Comparison of ENCODE assay signal across 7 mouse cellular contexts in genomic region chr5:33996694-33997045, GRCm38 (mm10). TPM values are rescaled to one million over a fixed set of nuclear protein-coding genes. Genes with fewer than 3 reads are reported as not detected.
DNase-seq lines count a peak whose midpoint lies in the region; ATAC-seq and TF ChIP-seq lines count a peak whose summit lies in the region.

No protein-coding gene starts in this region.

- H3K4me1 ChIP-seq in lung, embryonic 16.5 days (replicated peaks; ENCODE audit: control insufficient read depth, insufficient read depth, low read length), result peaks cover 15% of the 10 kb centered on the region
- H3K4me1 ChIP-seq in forebrain, embryonic 13.5 days, result peaks cover 41% of the 10 kb centered on the region
- peaks cover 12% of the 10 kb centered on the region for H3K4me1 ChIP-seq in limb, embryonic 11.5 days (ENCODE audit: control insufficient read depth, insufficient read depth, low read length)
- H3K4me1 ChIP-seq in small intestine, adult 2 months (ENCODE audit: control insufficient read depth, insufficient read depth, insufficient read length, low read length), result peaks cover 4% of the 10 kb centered on the region

- no peaks in the 10 kb centered on the region for H3K9me3 ChIP-seq in lung, embryonic 16.5 days (ENCODE audit: control insufficient read depth, low read length)
- H3K9me3 ChIP-seq in forebrain, embryonic 13.5 days (replicated peaks), result no peaks in the 10 kb centered on the region
- no peaks in the 10 kb centered on the region for H3K9me3 ChIP-seq in limb, embryonic 11.5 days (ENCODE audit: control insufficient read depth, low read length)

- ATAC-seq in lung, embryonic 16.5 days (ENCODE audit: low read depth), result peak; percentile 20; the same call in 1 of the 2 replicates
- ATAC-seq in forebrain, embryonic 13.5 days, result no peak; the same call in 1 of the 2 replicates
- peak; percentile 50; the same call in 1 of the 2 replicates for ATAC-seq in limb, embryonic 11.5 days (ENCODE audit: insufficient number of reproducible peaks, low FRiP score, low TSS enrichment, low read depth)
- ATAC-seq in inflammation-experienced regulatory T-cells, adult 6 months, result no peak

- peak overlapping the region; percentile 56 for H3K9ac ChIP-seq in lung, embryonic 16.5 days (ENCODE audit: low read length)
- peak overlapping the region; percentile 86 for H3K9ac ChIP-seq in forebrain, embryonic 13.5 days
- peak overlapping the region; percentile 52 for H3K9ac ChIP-seq in limb, embryonic 11.5 days (ENCODE audit: low read length)

- under 1% methylated on average over 24 of the region's 55 CpGs for WGBS in lung, embryonic 16.5 days
- WGBS in forebrain, embryonic 13.5 days, result under 1% methylated on average over 34 of the region's 55 CpGs
- under 1% methylated on average over 41 of the region's 55 CpGs for WGBS in limb, embryonic 11.5 days
- WGBS in small intestine, adult 2 months, result 1% methylated on average over 55 of the region's 55 CpGs

- no peak for TF ChIP-seq POLR2A in small intestine, adult 2 months (IDR thresholded peaks at IDR 0.05; ENCODE audit: low read depth, low read length)

- no peaks in the 10 kb centered on the region for H3K36me3 ChIP-seq in lung, embryonic 16.5 days (ENCODE audit: control insufficient read depth, insufficient read depth, low read length)
- peaks cover 16% of the 10 kb centered on the region for H3K36me3 ChIP-seq in forebrain, embryonic 13.5 days (ENCODE audit: poor library complexity, severe bottlenecking)
- H3K36me3 ChIP-seq in limb, embryonic 11.5 days (ENCODE audit: control insufficient read depth, insufficient read depth, low read length), result no peaks in the 10 kb centered on the region
- no peaks in the 10 kb centered on the region for H3K36me3 ChIP-seq in small intestine, adult 2 months (ENCODE audit: control insufficient read depth, insufficient read depth, low read length)

- no peak for TF ChIP-seq CTCF in small intestine, adult 2 months (IDR thresholded peaks at IDR 0.05; ENCODE audit: extremely low read depth, insufficient read length, insufficient replicate concordance, low read depth, low read length)

- peak overlapping the region; percentile 99 for H3K4me2 ChIP-seq in lung, embryonic 16.5 days (ENCODE audit: low read depth, low read length)
- H3K4me2 ChIP-seq in forebrain, embryonic 13.5 days, result peak overlapping the region; percentile 85
- peak overlapping the region; percentile 99 for H3K4me2 ChIP-seq in limb, embryonic 11.5 days (ENCODE audit: low read depth, severe bottlenecking)

- peak overlapping the region; percentile 68 for H3K4me3 ChIP-seq in lung, embryonic 16.5 days (ENCODE audit: low read length)
- peak overlapping the region; percentile 87 for H3K4me3 ChIP-seq in forebrain, embryonic 13.5 days
- H3K4me3 ChIP-seq in limb, embryonic 11.5 days (ENCODE audit: low read depth, low read length), result peak overlapping the region; percentile 56
- peak overlapping the region; percentile 60 for H3K4me3 ChIP-seq in small intestine, adult 2 months (ENCODE audit: low read depth, low read length)

- DNase-seq in lung, postnatal 4 days, result no peak
- no peak for DNase-seq in limb, embryonic 11.5 days (ENCODE audit: low spot score)
- DNase-seq in cerebellum, adult 9-11 months, result no peak

- H3K27me3 ChIP-seq in lung, embryonic 16.5 days (ENCODE audit: control insufficient read depth, insufficient read depth, low read depth, low read length), result peaks cover 56% of the 10 kb centered on the region
- H3K27me3 ChIP-seq in forebrain, embryonic 13.5 days, result peaks cover 11% of the 10 kb centered on the region
- H3K27me3 ChIP-seq in limb, embryonic 11.5 days (ENCODE audit: control insufficient read depth, insufficient read depth, low read length), result peaks cover 54% of the 10 kb centered on the region
- H3K27me3 ChIP-seq in small intestine, adult 2 months (ENCODE audit: control insufficient read depth, insufficient read depth, low read length), result peaks cover 38% of the 10 kb centered on the region

- H3K27ac ChIP-seq in lung, embryonic 16.5 days (ENCODE audit: low read length), result no peak overlapping the region
- peak overlapping the region; percentile 98 for H3K27ac ChIP-seq in forebrain, embryonic 13.5 days
- H3K27ac ChIP-seq in limb, embryonic 11.5 days (replicated peaks; ENCODE audit: low read depth, low read length), result no peak overlapping the region
- no peak overlapping the region for H3K27ac ChIP-seq in small intestine, adult 2 months (ENCODE audit: insufficient read depth, low read depth, low read length)

RNA-seq across cellular contexts. Expression of gene Nat8l, which starts 0.9 kb away (rescaled TPM):
- 0.08 and 0.14 TPM in 2 replicates for polyA plus RNA-seq in lung, embryonic 16.5 days (2015; fragmentation: Nextera tagmentation; extraction: Ambion mirVana)
- polyA plus RNA-seq in forebrain, embryonic 13.5 days (2015; fragmentation: Nextera tagmentation; extraction: Ambion mirVana), result 3.2 and 3.7 TPM in 2 replicates
- 0.09 and 0.21 TPM in 2 replicates for polyA plus RNA-seq in limb, embryonic 11.5 days (2014; fragmentation: Nextera tagmentation; extraction: Ambion mirVana)
- polyA plus RNA-seq in small intestine, adult 2 months (2012; rRNA removed), result 0.32 and 0.34 TPM in 2 replicates
- polyA plus RNA-seq in inflammation-experienced regulatory T-cells, adult 6 months (2017; shearing (Covaris generic)), result not detected

RNA-seq across cellular contexts. Expression of gene Gm1673, which starts 13.4 kb away (rescaled TPM):
- 47.1 and 62.2 TPM in 2 replicates for polyA plus RNA-seq in lung, embryonic 16.5 days (2015; fragmentation: Nextera tagmentation; extraction: Ambion mirVana)
- 477 and 493 TPM in 2 replicates for polyA plus RNA-seq in forebrain, embryonic 13.5 days (2015; fragmentation: Nextera tagmentation; extraction: Ambion mirVana)
- polyA plus RNA-seq in limb, embryonic 11.5 days (2014; fragmentation: Nextera tagmentation; extraction: Ambion mirVana), result 150 and 154 TPM in 2 replicates
- 6.9 and 9.8 TPM in 2 replicates for polyA plus RNA-seq in small intestine, adult 2 months (2012; rRNA removed)
- 1 to 10 TPM in 1 of 3 experiments, not detected in 2; 1.5 TPM for polyA plus RNA-seq in inflammation-experienced regulatory T-cells, adult 6 months (2017; shearing (Covaris generic))

Comparison
In these comparisons a context has a peak if more than half of its experiments do, and no peak if none do; other contexts are left out.
1. ATAC-seq: peak in lung, embryonic 16.5 days (single experiment) and limb, embryonic 11.5 days (single experiment); none in forebrain, embryonic 13.5 days (single experiment) and inflammation-experienced regulatory T-cells, adult 6 months (single experiment).
2. Peak in every context shown above with its lines, with median percentiles within 50 percentile points of each other: H3K4me2 ChIP-seq, H3K4me3 ChIP-seq and H3K9ac ChIP-seq.